Mouse (Mus musculus): Measurements from ENCODE around the gene Gm9639. TPM values are rescaled to one million over a fixed set of nuclear protein-coding genes. Genes with fewer than 3 reads are reported as not detected.

Gm9639 gene
- polyA plus RNA-seq, 1 experiment from 2014 or later: not detected

Other genes with a start within 250 kb of the Gm9639 start
- gene Pttg1ip, start 213.4 kb downstream of the Gm9639 start, polyA plus RNA-seq (2014; fragmentation: Nextera tagmentation; extraction: Ambion mirVana): 198 and 200 TPM in 2 replicates
- gene Sumo3, start 189.0 kb downstream of the Gm9639 start, polyA plus RNA-seq (2014; fragmentation: Nextera tagmentation; extraction: Ambion mirVana): 324 and 346 TPM in 2 replicates
- gene Gm49325, start 188.9 kb downstream of the Gm9639 start, polyA plus RNA-seq (2014; fragmentation: Nextera tagmentation; extraction: Ambion mirVana): 6.5 TPM in 1 of 2 replicates, not detected in the other
- gene Ube2g2, start 172.8 kb downstream of the Gm9639 start, polyA plus RNA-seq (2014; fragmentation: Nextera tagmentation; extraction: Ambion mirVana): 41.5 and 44.3 TPM in 2 replicates
- 0.71 and 1.2 TPM in 2 replicates for gene Tspear, start 108.5 kb downstream of the Gm9639 start, polyA plus RNA-seq (2014; fragmentation: Nextera tagmentation; extraction: Ambion mirVana)
- not detected in 2 replicates for gene Gm19402, start 104.3 kb downstream of the Gm9639 start, polyA plus RNA-seq (2014; fragmentation: Nextera tagmentation; extraction: Ambion mirVana)
- gene Gm9508, start 97.8 kb downstream of the Gm9639 start, polyA plus RNA-seq (2014; fragmentation: Nextera tagmentation; extraction: Ambion mirVana): not detected in 2 replicates
- gene Gm10272, start 88.5 kb downstream of the Gm9639 start, polyA plus RNA-seq (2014; fragmentation: Nextera tagmentation; extraction: Ambion mirVana): not detected in 2 replicates
- gene Gm10024, start 83.6 kb downstream of the Gm9639 start, polyA plus RNA-seq (2014; fragmentation: Nextera tagmentation; extraction: Ambion mirVana): not detected in 2 replicates
- not detected in 2 replicates for gene Gm10142, start 79.3 kb downstream of the Gm9639 start, polyA plus RNA-seq (2014; fragmentation: Nextera tagmentation; extraction: Ambion mirVana)
- not detected in 2 replicates for gene Krtap12-1, start 74.5 kb downstream of the Gm9639 start, polyA plus RNA-seq (2014; fragmentation: Nextera tagmentation; extraction: Ambion mirVana)
- not detected in 2 replicates for gene Gm10100, start 68.6 kb downstream of the Gm9639 start, polyA plus RNA-seq (2014; fragmentation: Nextera tagmentation; extraction: Ambion mirVana)
- not detected in 2 replicates for gene Gm18596, start 52.4 kb downstream of the Gm9639 start, polyA plus RNA-seq (2014; fragmentation: Nextera tagmentation; extraction: Ambion mirVana)
- gene Gm9736, start 43.7 kb downstream of the Gm9639 start, polyA plus RNA-seq (2014; fragmentation: Nextera tagmentation; extraction: Ambion mirVana): not detected in 2 replicates
- not detected in 2 replicates for gene Gm3233, start 35.4 kb downstream of the Gm9639 start, polyA plus RNA-seq (2014; fragmentation: Nextera tagmentation; extraction: Ambion mirVana)
- not detected in 2 replicates for gene Gm3238, start 23.8 kb downstream of the Gm9639 start, polyA plus RNA-seq (2014; fragmentation: Nextera tagmentation; extraction: Ambion mirVana)
- not detected in 2 replicates for gene Gm7138, start 18.1 kb downstream of the Gm9639 start, polyA plus RNA-seq (2014; fragmentation: Nextera tagmentation; extraction: Ambion mirVana)
- not detected in 2 replicates for gene Gm3250, start 12.5 kb downstream of the Gm9639 start, polyA plus RNA-seq (2014; fragmentation: Nextera tagmentation; extraction: Ambion mirVana)
- not detected in 2 replicates for gene Gm7137, start 6.9 kb downstream of the Gm9639 start, polyA plus RNA-seq (2014; fragmentation: Nextera tagmentation; extraction: Ambion mirVana)
- not detected in 2 replicates for gene Gm19668, start 4.1 kb upstream of the Gm9639 start, polyA plus RNA-seq (2014; fragmentation: Nextera tagmentation; extraction: Ambion mirVana)
- not detected in 2 replicates for gene Gm9507, start 16.8 kb upstream of the Gm9639 start, polyA plus RNA-seq (2014; fragmentation: Nextera tagmentation; extraction: Ambion mirVana)
- gene Gm2696, start 19.6 kb upstream of the Gm9639 start, polyA plus RNA-seq (2014; fragmentation: Nextera tagmentation; extraction: Ambion mirVana): not detected in 2 replicates
- gene Krtap10-4, start 32.0 kb upstream of the Gm9639 start, polyA plus RNA-seq (2014; fragmentation: Nextera tagmentation; extraction: Ambion mirVana): not detected in 2 replicates
- gene Krtap10-10, start 40.9 kb upstream of the Gm9639 start, polyA plus RNA-seq (2014; fragmentation: Nextera tagmentation; extraction: Ambion mirVana): not detected in 2 replicates
- not detected in 2 replicates for gene Gm36176, start 51.7 kb upstream of the Gm9639 start, polyA plus RNA-seq (2014; fragmentation: Nextera tagmentation; extraction: Ambion mirVana)
- gene Gm10318, start 57.8 kb upstream of the Gm9639 start, polyA plus RNA-seq (2014; fragmentation: Nextera tagmentation; extraction: Ambion mirVana): not detected in 2 replicates
- not detected in 2 replicates for gene Gm3285, start 66.9 kb upstream of the Gm9639 start, polyA plus RNA-seq (2014; fragmentation: Nextera tagmentation; extraction: Ambion mirVana)
- gene Lrrc3, start 107.5 kb upstream of the Gm9639 start, polyA plus RNA-seq (2014; fragmentation: Nextera tagmentation; extraction: Ambion mirVana): 5.4 and 6.7 TPM in 2 replicates
- 1.5 TPM in 2 replicates for gene Trpm2, start 175.5 kb upstream of the Gm9639 start, polyA plus RNA-seq (2014; fragmentation: Nextera tagmentation; extraction: Ambion mirVana)
- gene 1810043G02Rik, start 183.4 kb upstream of the Gm9639 start, polyA plus RNA-seq (2014; fragmentation: Nextera tagmentation; extraction: Ambion mirVana): 36.7 and 38.1 TPM in 2 replicates
- gene Pfkl, start 215.0 kb upstream of the Gm9639 start, polyA plus RNA-seq (2014; fragmentation: Nextera tagmentation; extraction: Ambion mirVana): 161 and 196 TPM in 2 replicates
- gene Dnmt3l, start 246.9 kb upstream of the Gm9639 start, polyA plus RNA-seq (2014; fragmentation: Nextera tagmentation; extraction: Ambion mirVana): 0.71 TPM in 1 of 2 replicates, not detected in the other
- 0.27 and 0.56 TPM in 2 replicates for gene Aire, start 248.5 kb upstream of the Gm9639 start, polyA plus RNA-seq (2014; fragmentation: Nextera tagmentation; extraction: Ambion mirVana)